Mouse (Mus musculus): ENCODE measurements around the gene Mars. TPM values are rescaled to one million over a fixed set of nuclear protein-coding genes. Genes with fewer than 3 reads are reported as not detected.

Gene Mars
- polyA plus RNA-seq (2012; rRNA removed) = 44.7 and 47.7 TPM in 2 replicates

- DNase-seq (ENCODE audit: low spot score) = peak; percentile 77
Measured at GRCm38 (mm10) chr10:127311476-127312355, at the start of gene Mars. TSS of gene Mars (minus strand) at chr10:127311786.

- DNase-seq (ENCODE audit: low spot score) = no peak
Measured at GRCm38 (mm10) chr10:127360714-127361113, 49.1 kb upstream of the Mars start.

- no peak for DNase-seq (ENCODE audit: low spot score)
Measured at GRCm38 (mm10) chr10:127355336-127355735, 43.8 kb upstream of the Mars start.

GRCm38 (mm10) chr10:127353909-127354895 is 42.6 kb upstream of the Mars start, which contains the start of gene Inhbe:
TSS of gene Inhbe (minus strand) at chr10:127354411.
- no peak for DNase-seq (ENCODE audit: low spot score)

- no peak for DNase-seq (ENCODE audit: low spot score)
Measured at GRCm38 (mm10) chr10:127352766-127353165, 41.2 kb upstream of the Mars start.

- DNase-seq (ENCODE audit: low spot score) = no peak
Measured at GRCm38 (mm10) chr10:127352187-127352586, 40.6 kb upstream of the Mars start.

- no peak for DNase-seq (ENCODE audit: low spot score)
Measured at GRCm38 (mm10) chr10:127351719-127352118, 40.1 kb upstream of the Mars start.

- DNase-seq (ENCODE audit: low spot score) = no peak
Measured at GRCm38 (mm10) chr10:127351285-127351595, 39.7 kb upstream of the Mars start.

GRCm38 (mm10) chr10:127350594-127351284 is 39.2 kb upstream of the Mars start:
- no peak for DNase-seq (ENCODE audit: low spot score)

GRCm38 (mm10) chr10:127349810-127350209 is 38.2 kb upstream of the Mars start:
- no peak for DNase-seq (ENCODE audit: low spot score)

- DNase-seq (ENCODE audit: low spot score) = no peak
Measured at GRCm38 (mm10) chr10:127348957-127349356, 37.4 kb upstream of the Mars start.

- DNase-seq (ENCODE audit: low spot score) = no peak
Measured at GRCm38 (mm10) chr10:127346173-127346572, 34.6 kb upstream of the Mars start.

- DNase-seq (ENCODE audit: low spot score) = no peak
Measured at GRCm38 (mm10) chr10:127343029-127343428, 31.4 kb upstream of the Mars start.

- DNase-seq (ENCODE audit: low spot score) = peak; percentile 64
Measured at GRCm38 (mm10) chr10:127341891-127342639, 30.5 kb upstream of the Mars start, which contains the start of gene Gli1. TSS of gene Gli1 (minus strand) at chr10:127341974.

- DNase-seq (ENCODE audit: low spot score) = no peak
Measured at GRCm38 (mm10) chr10:127341360-127341690, 29.7 kb upstream of the Mars start.

GRCm38 (mm10) chr10:127340577-127341359 is 29.2 kb upstream of the Mars start:
- no peak for DNase-seq (ENCODE audit: low spot score)

- no peak for DNase-seq (ENCODE audit: low spot score)
Measured at GRCm38 (mm10) chr10:127339683-127340576, 28.3 kb upstream of the Mars start.

GRCm38 (mm10) chr10:127338930-127339682 is 27.5 kb upstream of the Mars start:
- DNase-seq (ENCODE audit: low spot score) = no peak

Measured in urinary bladder, adult 2 months (tissue).